Mouse (Mus musculus) intestine, postnatal 0 days (tissue): ENCODE data around the gene Gm6592. TPM values are rescaled to one million over a fixed set of nuclear protein-coding genes. Genes with fewer than 3 reads are reported as not detected.
A peak's percentile ranks its signal among the peaks of the same experiment; 100 is the strongest.
"Not testable (repeated sequence)": the region's sequence is repeated elsewhere in the genome, so short reads cannot be mapped to it uniquely, and the experiment has no call there.

Experiments used
- ATAC-seq: fragments of 200-750 bp; cut with Nextera tagmentation; 2 replicates; pipeline ENCODE4 v1.8.0; 2017; ENCODE audit warnings: mild to moderate bottlenecking, moderate TSS enrichment, moderate library complexity
- H3K27ac ChIP-seq: fragments of 300-500 bp; sonication (generic); 2 replicates; pipeline ENCODE4 v1.5.1; 2014; ENCODE audit warnings: mild to moderate bottlenecking, low read depth, low read length, moderate library complexity
- H3K27me3 ChIP-seq: fragments of 300-500 bp; sonication (generic); replicated peaks from 2 replicates; pipeline ENCODE4 v1.6.1; 2014; ENCODE audit warnings: low read length, mixed read lengths; ENCODE audit not compliant: control insufficient read depth, insufficient read depth
- H3K36me3 ChIP-seq: fragments of 300-500 bp; sonication (generic); 2 replicates; pipeline ENCODE4 v1.6.1; 2014; ENCODE audit warnings: mild to moderate bottlenecking, moderate library complexity; ENCODE audit not compliant: control insufficient read depth, insufficient read depth
- H3K4me1 ChIP-seq: fragments of 300-500 bp; sonication (generic); replicated peaks from 2 replicates; pipeline ENCODE4 v1.6.1; 2014; ENCODE audit warnings: antibody characterized with exemption, low read length, mixed read lengths; ENCODE audit not compliant: control insufficient read depth, insufficient read depth
- H3K4me2 ChIP-seq: fragments of 300-500 bp; sonication (generic); replicated peaks from 2 replicates; pipeline ENCODE4 v1.6.1; 2014; ENCODE audit warnings: low read depth, mild to moderate bottlenecking, moderate library complexity
- H3K4me3 ChIP-seq: fragments of 300-500 bp; sonication (generic); 2 replicates; pipeline ENCODE4 v1.5.1; 2014; ENCODE audit warnings: low read depth, low read length
- H3K9ac ChIP-seq: fragments of 300-500 bp; sonication (generic); 2 replicates; pipeline ENCODE4 v1.6.1; 2014; ENCODE audit warnings: mild to moderate bottlenecking, low read depth, low read length
- H3K9me3 ChIP-seq: fragments of 300-500 bp; sonication (generic); 2 replicates; pipeline ENCODE4 v1.6.1; 2016; ENCODE audit warnings: mixed run types; ENCODE audit not compliant: control insufficient read depth
- CTCF ChIP-seq: sonication (generic); IDR thresholded peaks from 2 replicates; pipeline ENCODE4 v1.5.1; 2016; ENCODE audit warnings: low read depth, mild to moderate bottlenecking, control low read depth, antibody characterized with exemption, moderate library complexity
- WGBS: fragments of 180-500 bp; shearing (Covaris S2); extraction: QIAGEN DNeasy Blood & Tissue Kit; methylation state at CpG from one replicate; pipeline ENCODE4 v1.1.7; 2014; 5-methylcytosine and 5-hydroxymethylcytosine counted together
- polyA plus RNA-seq: library from polyadenylated mRNA; unstranded; fragments of >200 nt; fragmentation: Nextera tagmentation; extraction: Ambion mirVana; gene quantifications from 2 replicates; pipeline ENCODE4 v1.2.1, GENCODE M21; 2015

Gm6592 gene
- polyA plus RNA-seq, result not detected in 2 replicates

- no peak for ATAC-seq
- Histone ChIP-seq H3K27me3 (no peaks in the 10 kb centered on the region), H3K36me3 (no peaks in the 10 kb centered on the region), H3K9me3 (no peaks in the 10 kb centered on the region), H3K4me2 (no peak within 1 kb of the TSS), H3K4me1 (no peaks in the 10 kb centered on the region), H3K4me3 (no peak within 1 kb of the TSS), H3K9ac (no peak within 1 kb of the TSS), H3K27ac (no peak within 1 kb of the TSS)
- 78% methylated on average over 1 of the region's 1 CpGs for WGBS
- TF ChIP-seq CTCF, result no peak
Observed at GRCm38 (mm10) chrX:8843694-8844093, at the start of gene Gm6592. TSS of gene Gm6592 (plus strand) at chrX:8843994.

- not testable (repeated sequence) for H3K4me3 ChIP-seq, H3K9me3 ChIP-seq, H3K27ac ChIP-seq, ATAC-seq, H3K9ac ChIP-seq, H3K27me3 ChIP-seq, H3K4me1 ChIP-seq, H3K4me2 ChIP-seq, H3K36me3 ChIP-seq
- 72% methylated on average over 4 of the region's 4 CpGs for WGBS
Observed at GRCm38 (mm10) chrX:8803391-8803790, 40.4 kb upstream of the Gm6592 start, which contains the start of gene Ssxb5. TSS of gene Ssxb5 (plus strand) at chrX:8803691.

DNA sequence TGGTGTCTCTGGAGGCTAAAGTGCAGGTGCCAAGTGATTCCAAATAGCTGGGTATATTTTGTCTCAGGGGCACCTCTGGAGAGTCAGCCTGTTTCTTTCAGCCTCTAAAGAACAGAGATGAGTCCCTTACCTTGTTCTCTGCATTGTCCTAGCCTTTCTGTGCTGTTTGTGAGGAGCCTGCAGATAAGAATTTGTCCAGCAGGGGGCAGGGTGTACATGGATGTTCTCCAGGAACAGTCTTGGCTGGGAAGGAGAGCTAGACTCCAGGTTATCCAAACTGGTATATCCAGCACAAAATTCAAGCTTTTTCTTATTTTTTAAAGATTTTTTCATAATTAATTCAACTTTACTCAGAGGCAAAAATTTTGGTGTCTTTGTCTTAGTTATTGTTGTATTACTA, 11.8 kb upstream of the Gm6592 start:
- H3K36me3 ChIP-seq, result no peaks in the 10 kb centered on the region
- no peaks in the 10 kb centered on the region for H3K4me1 ChIP-seq
- no peak overlapping the region for H3K4me3 ChIP-seq
- TF ChIP-seq CTCF, result peak; percentile 69
- H3K9me3 ChIP-seq, result no peaks in the 10 kb centered on the region
- no peak overlapping the region for H3K27ac ChIP-seq
- H3K9ac ChIP-seq, result no peak overlapping the region
- no peak overlapping the region for H3K4me2 ChIP-seq
- H3K27me3 ChIP-seq, result no peaks in the 10 kb centered on the region
- ATAC-seq, result no peak

GRCm38 (mm10) chrX:8852486-8852885, 8.7 kb downstream of the Gm6592 start:
- no peak for ATAC-seq

GRCm38 (mm10) chrX:8864331-8864730, 20.5 kb downstream of the Gm6592 start:
- H3K9ac ChIP-seq, H3K27ac ChIP-seq, H3K4me2 ChIP-seq, H3K4me1 ChIP-seq, H3K4me3 ChIP-seq, H3K36me3 ChIP-seq, H3K27me3 ChIP-seq, ATAC-seq, H3K9me3 ChIP-seq: not testable (repeated sequence)
- 6% methylated on average over 3 of the region's 3 CpGs for WGBS
- TF ChIP-seq CTCF, result peak; percentile 76

More at GRCm38 (mm10) chrX:8852486-8852885, 8.7 kb downstream of the Gm6592 start:
- Histone ChIP-seq H3K9ac (no peak overlapping the region), H3K4me3 (no peak overlapping the region), H3K4me2 (no peak overlapping the region), H3K9me3 (no peaks in the 10 kb centered on the region), H3K27me3 (no peaks in the 10 kb centered on the region), H3K36me3 (no peaks in the 10 kb centered on the region), H3K27ac (no peak overlapping the region), H3K4me1 (no peaks in the 10 kb centered on the region)
- TF ChIP-seq CTCF, result no peak
- 92% methylated on average over 10 of the region's 10 CpGs for WGBS

DNA sequence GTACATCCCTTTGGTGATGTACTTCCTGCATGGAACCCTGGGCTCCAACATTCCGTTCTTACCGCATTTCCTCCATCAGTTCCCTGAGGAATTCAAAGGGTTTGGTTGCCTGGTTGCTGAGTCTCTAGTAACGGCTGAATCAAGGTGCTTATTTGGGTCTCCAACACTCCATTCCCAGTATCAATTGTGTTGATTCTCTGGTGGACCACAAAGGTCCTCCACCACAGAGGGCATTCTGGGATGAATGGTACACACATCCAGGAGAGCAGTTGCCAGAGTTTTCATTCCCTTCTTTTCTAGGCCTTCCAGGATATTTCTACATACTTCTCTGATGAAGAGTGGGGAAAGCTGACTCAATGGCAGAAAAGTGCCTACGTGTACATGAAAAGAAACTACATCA, 30.2 kb downstream of the Gm6592 start, which contains the start of gene Gm5751:
Gene Gm5751 (plus strand): TSS at position 301 of the 400 bp plus-strand sequence.
- H3K9me3 ChIP-seq, H3K27me3 ChIP-seq, ATAC-seq, H3K27ac ChIP-seq, H3K9ac ChIP-seq, H3K36me3 ChIP-seq, H3K4me3 ChIP-seq, H3K4me1 ChIP-seq, H3K4me2 ChIP-seq: not testable (repeated sequence)
- WGBS, result 87% methylated on average over 3 of the region's 4 CpGs

- Histone ChIP-seq H3K27me3 (no peaks in the 10 kb centered on the region), H3K4me2 (no peak overlapping the region), H3K9ac (no peak overlapping the region), H3K4me1 (no peaks in the 10 kb centered on the region), H3K36me3 (no peaks in the 10 kb centered on the region), H3K9me3 (no peaks in the 10 kb centered on the region), H3K27ac (no peak overlapping the region), H3K4me3 (no peak overlapping the region)
- TF ChIP-seq CTCF, result no peak
- 72% methylated on average over 4 of the region's 4 CpGs for WGBS
- ATAC-seq, result no peak
Observed at GRCm38 (mm10) chrX:8884336-8884735, 40.5 kb downstream of the Gm6592 start.
